Mouse (Mus musculus): ENCODE results near the gene 4931429L15Rik.

The 4931429L15Rik gene

GRCm38 (mm10) chr9:46327706-46328571 is 8.2 kb upstream of the 4931429L15Rik start:
- DNase-seq (ENCODE audit: low spot score in 2 of 2) = no peak

- no peak for DNase-seq (ENCODE audit: low spot score in 2 of 2)
Measured at GRCm38 (mm10) chr9:46326694-46327405, 7.1 kb upstream of the 4931429L15Rik start.

- DNase-seq (ENCODE audit: low spot score in 2 of 2) = no peak
Measured at GRCm38 (mm10) chr9:46320461-46320860, 675 bp upstream of the 4931429L15Rik start.

DNA sequence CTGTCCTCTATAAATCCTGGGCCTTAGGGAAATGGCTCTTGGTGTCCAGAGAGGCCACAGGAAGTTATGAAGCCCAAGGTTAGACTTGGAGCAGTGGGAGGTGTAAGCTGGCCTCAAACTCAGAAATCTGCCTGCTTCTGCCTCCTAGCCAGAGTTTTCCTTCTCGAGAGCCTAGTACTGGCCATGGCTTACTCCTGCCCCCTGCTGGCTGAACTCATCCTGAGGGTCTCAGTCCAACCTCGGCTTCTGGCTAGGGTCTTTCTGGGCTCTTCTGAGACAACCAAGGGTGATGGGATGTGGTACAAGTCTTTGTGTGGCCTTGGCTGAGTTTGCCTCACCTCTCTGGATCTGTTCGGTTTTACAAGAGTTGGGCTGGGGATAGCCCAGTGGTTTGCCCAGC is 1.8 kb downstream of the 4931429L15Rik start:
- DNase-seq (ENCODE audit: low spot score in 2 of 2) = no peak

DNA sequence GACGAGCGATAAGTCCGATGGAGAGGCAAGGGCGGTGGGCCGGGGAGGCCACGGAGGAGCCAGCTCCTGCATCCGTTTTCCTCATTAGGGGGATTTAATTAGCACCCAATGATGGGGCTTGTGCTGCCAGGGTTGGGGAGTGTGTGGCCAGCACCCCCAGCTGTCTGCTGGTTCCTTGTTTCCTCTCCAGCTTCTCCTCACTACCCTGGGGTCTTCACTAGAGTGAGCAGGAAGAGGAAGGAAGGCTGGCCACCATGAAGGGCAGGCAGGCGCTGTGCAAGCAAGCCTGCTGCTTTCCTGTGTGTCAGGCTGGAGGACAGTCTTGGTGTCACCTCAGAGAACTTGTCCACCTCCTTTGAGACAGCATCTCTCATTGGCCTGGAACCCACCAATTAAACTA is 2.9 kb downstream of the 4931429L15Rik start:
- DNase-seq (ENCODE audit: low spot score in 2 of 2) = no peak

DNA sequence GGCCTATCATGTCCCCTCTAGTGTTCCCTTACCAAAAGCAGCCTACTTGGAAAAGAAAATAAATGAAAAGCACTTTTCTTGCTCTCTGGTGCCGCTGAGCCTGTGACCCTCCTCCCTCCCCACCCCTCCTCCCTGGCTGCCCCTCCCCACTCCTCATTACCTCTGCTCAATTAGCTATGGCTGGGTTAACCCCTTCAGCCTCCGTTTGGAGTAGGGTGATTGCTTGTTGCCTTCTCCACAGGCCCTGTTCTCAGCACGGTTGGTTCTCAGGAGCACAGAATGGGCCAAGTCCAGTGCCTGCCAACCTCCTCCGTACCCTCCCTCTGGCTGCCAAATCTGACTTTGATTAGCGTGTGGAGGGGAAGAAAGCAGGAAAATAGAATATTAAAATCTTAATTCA is 3.4 kb downstream of the 4931429L15Rik start:
- DNase-seq (ENCODE audit: low spot score in 2 of 2) = no peak

GRCm38 (mm10) chr9:46315807-46316365 is 3.9 kb downstream of the 4931429L15Rik start:
- DNase-seq (ENCODE audit: low spot score in 2 of 2) = peak; percentile 43 to 55

DNA sequence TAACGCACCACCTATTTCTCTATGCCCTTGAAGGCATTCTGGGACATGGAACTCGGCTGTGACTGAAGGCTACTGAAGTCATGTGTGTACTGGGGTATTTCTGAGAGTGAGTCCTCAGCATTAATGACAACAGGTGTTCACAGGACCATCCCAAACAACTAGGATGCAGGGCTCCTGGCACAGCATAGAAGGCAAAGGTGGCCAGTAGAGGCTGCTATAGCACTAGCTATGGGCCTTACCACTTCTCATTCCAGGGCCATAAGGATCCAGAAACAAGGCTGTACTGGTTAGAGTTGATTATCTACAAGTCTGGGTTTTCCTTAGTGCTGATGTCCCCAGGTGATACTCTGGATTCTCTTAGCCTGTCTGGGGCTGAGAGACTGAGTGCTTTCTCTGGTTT is 4.9 kb downstream of the 4931429L15Rik start:
- no peak for DNase-seq (ENCODE audit: low spot score in 2 of 2)

- peak; percentile 71 to 73 for DNase-seq (ENCODE audit: low spot score in 2 of 2)
Measured at GRCm38 (mm10) chr9:46314507-46314906, 5.3 kb downstream of the 4931429L15Rik start.

GRCm38 (mm10) chr9:46309121-46309520 is 10.7 kb downstream of the 4931429L15Rik start:
- DNase-seq (ENCODE audit: low spot score in 2 of 2) = no peak

GRCm38 (mm10) chr9:46302142-46302541 is 17.6 kb downstream of the 4931429L15Rik start:
- peak; percentile 64 to 77 for DNase-seq (ENCODE audit: low spot score in 2 of 2)

DNA sequence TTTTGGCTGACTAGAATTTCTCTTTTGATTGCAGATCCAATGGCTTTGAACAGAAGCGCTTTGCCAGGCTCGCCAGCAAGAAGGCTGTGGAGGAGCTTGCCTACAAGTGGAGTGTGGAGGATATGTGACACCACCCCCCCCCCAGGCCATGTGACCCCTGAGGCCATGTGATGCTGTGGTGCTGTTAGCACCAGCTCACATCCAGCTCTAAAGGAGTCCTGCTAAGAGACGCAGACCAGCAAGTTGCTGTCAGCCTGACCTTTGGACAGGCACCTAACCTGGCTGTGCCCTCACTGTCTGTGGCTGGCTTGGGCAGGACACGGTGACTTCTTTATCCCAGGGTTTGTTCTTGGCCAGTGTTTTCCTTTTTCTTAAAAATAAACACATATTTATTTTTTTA is 21.4 kb downstream of the 4931429L15Rik start:
- no peak for DNase-seq (ENCODE audit: low spot score in 2 of 2)

GRCm38 (mm10) chr9:46282631-46283436 is 37.0 kb downstream of the 4931429L15Rik start, which contains the start of gene Bud13:
Gene Bud13, plus strand, starts transcription at chr9:46283008.
- peak; percentile 92 to 97 for DNase-seq (ENCODE audit: low spot score in 2 of 2)

- DNase-seq (ENCODE audit: low spot score in 2 of 2) = no peak
Measured at GRCm38 (mm10) chr9:46274494-46274893, 45.3 kb downstream of the 4931429L15Rik start.

GRCm38 (mm10) chr9:46272677-46273454 is 46.9 kb downstream of the 4931429L15Rik start, which contains the start of gene Zpr1:
Gene Zpr1, plus strand, starts transcription at chr9:46273064.
- peak; percentile 89 to 91 for DNase-seq (ENCODE audit: low spot score in 2 of 2)

GRCm38 (mm10) chr9:46272070-46272469 is 47.7 kb downstream of the 4931429L15Rik start:
- no peak for DNase-seq (ENCODE audit: low spot score in 2 of 2)

DNA sequence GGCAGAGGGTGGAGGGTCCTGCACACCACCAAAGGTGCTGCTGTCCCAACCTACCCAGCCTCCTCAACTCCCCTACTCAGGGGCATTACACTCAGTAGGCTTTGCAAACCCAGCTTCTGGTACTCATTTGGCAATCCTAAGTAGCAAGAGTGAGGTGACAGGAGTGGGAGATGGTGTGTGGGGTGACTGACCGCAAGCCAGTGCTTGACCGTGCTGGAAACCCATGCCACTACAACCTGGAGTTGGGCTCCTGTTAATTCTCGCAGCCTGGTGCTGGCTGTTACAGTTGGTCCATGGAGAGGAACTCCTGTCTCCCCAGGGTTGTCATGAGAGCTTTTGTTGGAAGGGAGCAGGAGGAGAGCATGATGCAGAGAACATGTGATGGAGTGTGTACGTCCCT is 49.0 kb downstream of the 4931429L15Rik start:
- no peak for DNase-seq (ENCODE audit: low spot score in 2 of 2)

- DNase-seq (ENCODE audit: low spot score in 2 of 2) = no peak
Measured at GRCm38 (mm10) chr9:46269125-46269524, 50.7 kb downstream of the 4931429L15Rik start.

- no peak for DNase-seq (ENCODE audit: low spot score in 2 of 2)
Measured at GRCm38 (mm10) chr9:46268343-46268873, 51.4 kb downstream of the 4931429L15Rik start, which contains the start of gene Apoa5. Gene Apoa5, plus strand, starts transcription at chr9:46268633.

DNA sequence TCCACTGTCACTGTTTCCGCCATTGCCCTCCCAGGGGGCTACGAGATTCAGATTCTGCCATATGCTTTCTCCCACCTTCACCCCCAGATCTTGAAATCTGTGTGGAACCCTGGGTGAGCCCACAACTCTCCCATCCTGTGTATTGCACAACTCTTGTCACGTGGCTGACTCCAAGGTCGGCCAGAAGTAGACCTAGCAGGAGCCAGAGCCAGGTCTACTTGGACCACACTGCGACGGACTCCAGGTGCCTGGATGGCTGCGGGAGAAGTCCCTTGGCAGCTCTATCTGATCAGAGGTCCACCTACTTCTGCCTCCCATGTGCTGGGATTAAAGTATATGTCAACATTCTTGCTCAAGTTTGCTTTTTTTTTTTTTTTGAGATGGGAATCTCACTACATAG is 58.7 kb downstream of the 4931429L15Rik start:
- no peak for DNase-seq (ENCODE audit: low spot score in 2 of 2)

Measured in right cerebral cortex, adult 2 months (tissue).